Mouse (Mus musculus): ENCODE data around the gene Ankrd10. TPM values are rescaled to one million over a fixed set of nuclear protein-coding genes. Genes with fewer than 3 reads are reported as not detected.
A peak's percentile ranks its signal among the peaks of the same experiment; 100 is the strongest.
"Not testable (repeated sequence)": the region's sequence is repeated elsewhere in the genome, so short reads cannot be mapped to it uniquely, and the experiment has no call there.

The Ankrd10 gene
- total RNA-seq, 2 experiments from 2014 or later, result 53.7 to 59.6 TPM

DNA sequence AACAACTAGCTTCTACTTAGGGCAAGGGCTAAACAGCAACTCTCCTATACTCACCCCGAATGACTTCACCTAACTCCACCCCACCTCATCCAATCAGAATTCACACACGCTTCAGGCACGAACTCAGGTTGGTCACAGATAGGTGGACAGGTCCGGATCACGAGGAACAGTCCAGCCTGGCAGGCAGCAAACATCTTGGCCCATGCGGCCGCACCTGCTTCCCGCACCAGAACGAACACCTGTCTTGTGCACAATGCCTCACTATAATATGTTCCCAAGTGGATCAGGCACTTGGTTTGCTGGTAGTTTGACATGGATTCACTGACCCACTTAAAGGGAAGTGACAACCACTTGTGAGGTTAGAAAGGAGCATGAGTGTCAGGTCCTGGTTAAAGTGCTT lies 26.7 kb downstream of the Ankrd10 start:
- no peak for DNase-seq

GRCm38 (mm10) chr8:11602006-11602680 lies 33.4 kb downstream of the Ankrd10 start:
- peak; percentile 79 for DNase-seq

GRCm38 (mm10) chr8:11600301-11600951 lies 35.1 kb downstream of the Ankrd10 start:
- no peak for DNase-seq

DNA sequence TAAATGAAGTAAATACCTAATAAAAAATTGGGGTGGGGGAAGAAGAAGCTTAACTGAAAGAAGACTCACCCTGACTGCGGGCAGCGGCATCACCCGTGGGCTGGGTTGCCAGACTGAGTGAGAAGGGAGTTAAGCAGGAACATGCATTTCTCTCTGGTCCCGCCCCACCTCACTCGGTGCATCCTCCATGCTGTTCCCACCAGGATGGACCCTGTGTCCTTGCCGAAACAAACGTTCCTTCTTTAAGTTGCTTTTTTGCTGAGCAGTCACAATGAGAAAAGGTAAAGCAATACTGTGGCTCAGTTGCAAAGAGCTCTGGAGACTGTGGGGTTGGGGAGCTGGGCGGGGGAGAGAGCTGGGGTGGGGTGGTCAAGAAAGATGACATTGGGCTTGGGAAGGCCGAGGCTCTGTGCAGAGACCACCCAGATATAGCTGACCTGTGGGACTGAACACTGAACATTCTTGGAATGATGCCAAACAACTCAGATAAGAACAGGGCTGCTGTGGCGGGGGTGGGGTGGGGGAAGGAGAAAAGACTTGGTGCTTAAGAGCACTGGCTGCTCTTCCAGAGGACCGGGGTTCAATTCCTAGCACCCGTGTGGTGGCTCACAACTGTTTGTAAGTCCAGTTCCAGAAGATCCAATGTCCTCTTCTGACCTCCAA lies 42.2 kb downstream of the Ankrd10 start:
- DNase-seq, result no peak

DNA sequence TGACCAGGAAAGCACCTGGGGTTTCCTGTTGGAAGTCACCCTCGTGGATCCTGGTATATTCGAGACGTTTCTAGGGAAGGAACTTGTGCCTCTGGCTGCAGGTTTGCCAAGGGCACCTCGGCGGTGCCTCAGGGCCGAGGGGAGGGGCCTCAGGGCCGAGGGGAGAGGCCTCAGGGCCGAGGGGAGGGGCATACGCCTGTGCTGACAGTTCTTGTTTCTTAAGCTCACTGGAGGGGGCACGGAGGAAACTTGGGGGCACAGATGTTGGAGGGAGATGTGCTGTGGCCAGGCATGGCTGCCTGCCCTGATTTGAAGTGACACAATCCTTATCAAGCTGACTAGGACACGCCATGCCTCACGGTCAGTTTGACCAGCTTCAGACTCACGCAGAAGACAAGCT lies 43.3 kb downstream of the Ankrd10 start:
- no peak for DNase-seq

DNA sequence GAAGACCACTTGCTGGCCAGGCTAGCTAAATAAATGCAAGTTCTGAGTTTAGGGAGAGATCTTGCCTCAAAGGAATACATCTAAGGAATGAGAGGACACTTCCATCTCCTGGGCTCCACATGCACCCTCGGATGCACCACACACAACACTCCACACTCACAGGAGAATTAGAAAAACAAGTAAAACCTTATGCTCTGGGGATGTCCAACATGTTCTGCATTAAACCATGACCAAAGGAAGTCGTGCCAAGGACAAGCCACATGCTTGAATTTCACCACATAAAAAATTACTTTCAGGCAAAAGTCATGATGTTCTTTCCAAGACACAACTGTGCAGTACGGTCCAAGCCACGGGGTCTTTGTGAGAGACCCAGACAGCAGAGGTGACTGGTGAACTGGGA lies 43.7 kb downstream of the Ankrd10 start:
- no peak for DNase-seq

GRCm38 (mm10) chr8:11586374-11586745 lies 49.2 kb downstream of the Ankrd10 start:
- DNase-seq, result no peak

GRCm38 (mm10) chr8:11585513-11586373 lies 49.8 kb downstream of the Ankrd10 start:
- DNase-seq, result no peak

- DNase-seq, result no peak
Measured at GRCm38 (mm10) chr8:11575604-11576384, 59.8 kb downstream of the Ankrd10 start.

DNA sequence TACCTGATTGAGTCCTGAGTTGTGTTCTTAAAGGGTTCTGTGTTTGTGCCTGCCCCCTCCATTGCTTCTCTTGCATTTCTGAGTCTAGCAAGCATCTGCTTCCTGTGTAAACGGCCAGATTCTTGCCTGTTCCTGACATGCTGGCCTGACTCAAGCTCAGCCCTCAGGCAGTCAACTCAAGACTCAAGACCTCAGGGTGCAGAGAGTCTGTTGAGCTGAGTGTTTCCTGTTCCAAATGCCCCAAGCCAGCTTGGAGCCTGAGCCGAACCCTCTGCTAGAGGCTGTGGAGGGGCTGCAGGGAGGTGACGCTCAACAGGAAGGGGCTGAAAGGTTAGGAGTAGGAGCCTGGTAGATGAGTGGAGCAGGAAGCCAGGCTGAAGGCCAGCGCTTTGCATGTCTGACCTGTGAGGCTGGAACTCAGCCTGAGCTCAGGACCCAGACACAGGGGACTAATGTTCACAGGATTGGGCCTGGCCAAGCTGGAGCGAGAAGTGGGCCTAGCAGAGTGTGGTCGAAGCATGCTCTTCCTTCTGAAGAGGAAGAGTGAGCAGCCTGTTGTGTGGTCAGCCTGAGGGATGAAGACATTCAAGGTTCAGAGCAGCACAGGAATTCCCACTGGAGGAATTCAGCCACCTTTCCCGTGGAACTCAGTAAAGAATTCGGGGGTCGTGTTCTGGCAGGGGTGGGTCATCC lies 60.5 kb downstream of the Ankrd10 start:
- no peak for DNase-seq

DNA sequence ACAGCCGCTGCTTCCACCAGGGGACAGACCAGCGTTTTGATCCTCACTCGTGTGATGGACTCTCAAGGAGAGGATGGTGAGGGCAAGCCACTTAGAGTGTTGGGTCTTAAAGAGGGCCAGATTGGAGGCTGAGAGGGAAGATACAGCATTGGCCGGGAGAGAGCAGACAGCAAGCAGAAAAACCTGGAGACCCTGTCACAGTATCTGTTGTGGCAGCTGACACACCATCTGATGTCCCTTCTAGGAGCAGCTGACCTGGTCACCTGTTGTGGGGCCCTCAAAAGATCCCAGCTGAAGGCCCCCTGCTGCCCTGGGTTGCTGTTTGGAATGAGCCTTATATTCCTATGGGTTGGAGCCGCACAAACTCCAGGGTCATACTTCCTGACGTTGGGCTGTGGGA lies 63.1 kb downstream of the Ankrd10 start:
- DNase-seq, result no peak

GRCm38 (mm10) chr8:11571950-11572349 lies 63.6 kb downstream of the Ankrd10 start:
- no peak for DNase-seq

GRCm38 (mm10) chr8:11570742-11571141 lies 64.8 kb downstream of the Ankrd10 start:
- DNase-seq, result no peak

DNA sequence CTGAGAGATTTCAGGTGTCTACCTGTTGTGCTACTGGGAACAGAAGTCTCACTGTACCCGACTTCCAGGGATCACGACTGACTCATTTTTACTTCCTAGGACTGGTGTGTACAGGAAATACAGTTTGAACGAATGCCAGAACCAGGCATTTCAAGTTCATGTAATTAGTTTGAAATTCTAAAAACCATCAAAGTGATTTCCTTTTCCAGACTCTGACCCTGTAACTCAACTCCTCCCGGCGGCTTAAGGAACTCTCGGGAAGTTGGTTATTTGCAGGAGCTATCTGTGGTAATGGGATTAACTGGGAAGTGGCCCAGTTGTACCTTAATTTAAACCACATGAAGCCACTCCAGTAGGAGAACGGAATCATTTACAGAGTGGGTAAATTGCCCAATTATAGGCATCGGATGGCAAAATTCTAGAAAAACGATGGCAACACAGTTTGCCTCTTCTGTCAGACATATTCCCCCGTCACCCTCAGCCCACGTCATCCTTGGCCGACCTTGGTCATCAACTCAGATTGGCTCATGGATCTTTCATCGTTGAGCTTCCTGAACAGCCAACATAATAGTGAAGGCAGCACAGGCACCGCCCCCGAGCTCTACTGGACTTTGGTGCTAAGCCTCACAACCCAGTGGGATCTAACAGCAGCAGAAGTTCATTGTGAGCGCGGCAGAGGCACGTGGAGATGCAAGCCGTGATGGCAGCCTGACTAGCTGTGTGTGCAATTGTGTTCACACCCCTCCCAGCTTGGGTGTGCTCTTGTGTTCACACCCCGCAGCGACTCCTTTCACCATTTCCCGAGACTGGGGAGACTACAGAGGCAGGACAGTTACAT lies 66.1 kb downstream of the Ankrd10 start:
- no peak for DNase-seq

GRCm38 (mm10) chr8:11568193-11568592 lies 67.4 kb downstream of the Ankrd10 start:
- DNase-seq, result not testable (repeated sequence)

GRCm38 (mm10) chr8:11564721-11565120 lies 70.8 kb downstream of the Ankrd10 start:
- no peak for DNase-seq

DNA sequence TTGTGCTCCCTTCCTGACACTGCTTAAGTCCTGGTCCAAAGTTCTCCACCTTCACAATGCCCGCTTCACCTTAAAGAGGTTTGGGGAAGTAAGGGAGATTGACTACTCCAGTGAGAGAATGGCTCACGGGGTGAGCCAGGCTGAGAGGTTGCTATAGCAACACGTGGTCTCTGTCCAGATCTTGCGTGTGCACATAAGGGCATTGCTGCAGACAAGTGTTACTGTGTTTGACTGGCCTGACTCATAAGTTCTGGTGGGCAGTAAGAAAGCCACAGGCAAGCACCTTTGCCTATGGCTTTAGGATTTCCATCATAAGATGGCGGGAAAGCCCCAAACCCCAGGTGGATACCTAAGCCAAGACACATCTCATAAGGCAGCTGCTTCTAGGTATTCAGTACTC lies 71.3 kb downstream of the Ankrd10 start:
- DNase-seq, result no peak
